Mouse (Mus musculus) liver, postnatal 0 days (tissue): ENCODE measurements at regions not wholly inside any gene's neighbourhood (a gene's known extent, or its start where the extent isn't known, plus 50 kb on each side); places are given as distances from the start of the nearest gene placed in this dataset.

ENCODE experiments used
- CTCF ChIP-seq: sonication (generic); IDR thresholded peaks from 2 replicates; pipeline ENCODE4 v1.5.1; 2016; ENCODE audit warnings: antibody characterized with exemption, low read depth
- EP300 ChIP-seq: IDR thresholded peaks from 2 replicates; pipeline ENCODE4 v1.6.1; 2016; ENCODE audit warnings: antibody characterized with exemption, low read depth, mild to moderate bottlenecking

GRCm38 (mm10) chr14:74113116-74113515, 452.1 kb downstream of the Gm21750 start:
- TF ChIP-seq EP300 = no peak
- TF ChIP-seq CTCF = no peak
